Mouse (Mus musculus) forebrain, postnatal 0 days (tissue): ENCODE data around the gene Pa2g4. TPM values are rescaled to one million over a fixed set of nuclear protein-coding genes. Genes with fewer than 3 reads are reported as not detected.

Experiments used
- ATAC-seq: fragments of 200-750 bp; cut with Nextera tagmentation; 2 replicates; pipeline ENCODE4 v1.8.0; 2017; ENCODE audit warnings: mild to moderate bottlenecking, moderate library complexity
- DNase-seq: peaks from one replicate; pipeline ENCODE4 v3.0.0-alpha.2; 2015
- H3K27ac ChIP-seq: fragments of 300-500 bp; sonication (generic); 2 replicates; pipeline ENCODE4 v1.5.1; 2014; ENCODE audit warnings: low read depth, mild to moderate bottlenecking, antibody characterized with exemption, low read length, moderate library complexity, mixed read lengths
- H3K27me3 ChIP-seq: fragments of 300-500 bp; sonication (generic); 2 replicates; pipeline ENCODE4 v1.6.1; 2014; ENCODE audit warnings: mild to moderate bottlenecking, low read length, mixed read lengths; ENCODE audit not compliant: insufficient read depth
- H3K36me3 ChIP-seq: fragments of 300-500 bp; sonication (generic); 2 replicates; pipeline ENCODE4 v1.6.1; 2014; ENCODE audit warnings: mild to moderate bottlenecking, moderate library complexity; ENCODE audit not compliant: insufficient read depth
- H3K4me1 ChIP-seq: fragments of 300-500 bp; sonication (generic); 2 replicates; pipeline ENCODE4 v1.6.1; 2014; ENCODE audit warnings: antibody characterized with exemption; ENCODE audit not compliant: insufficient read depth
- H3K4me2 ChIP-seq: fragments of 300-500 bp; sonication (generic); 2 replicates; pipeline ENCODE4 v1.6.1; 2014; ENCODE audit warnings: low read depth, mild to moderate bottlenecking, moderate library complexity
- H3K4me3 ChIP-seq: fragments of 300-500 bp; sonication (generic); 2 replicates; pipeline ENCODE4 v1.5.1; 2014; ENCODE audit warnings: low read depth, low read length, mixed read lengths
- H3K9ac ChIP-seq: fragments of 300-500 bp; sonication (generic); 2 replicates; pipeline ENCODE4 v1.6.1; 2014; ENCODE audit warnings: mild to moderate bottlenecking
- H3K9me3 ChIP-seq: fragments of 300-500 bp; sonication (generic); 2 replicates; pipeline ENCODE4 v1.6.1; 2016; ENCODE audit warnings: low read length
- CTCF ChIP-seq: sonication (generic); IDR thresholded peaks from 2 replicates; pipeline ENCODE4 v1.5.1; 2016; ENCODE audit warnings: antibody characterized with exemption, control low read depth, low read depth
- WGBS: fragments of 180-500 bp; shearing (Covaris S2); extraction: QIAGEN DNeasy Blood & Tissue Kit; methylation state at CpG from one replicate; pipeline ENCODE4 v1.1.7; 2014; 5-methylcytosine and 5-hydroxymethylcytosine counted together
- polyA plus RNA-seq: library from polyadenylated mRNA; unstranded; fragments of >200 nt; fragmentation: Nextera tagmentation; extraction: Ambion mirVana; gene quantifications from 2 replicates; pipeline ENCODE4 v1.2.1, GENCODE M21; 2015
- total RNA-seq: library from RNA; depleted of rRNA; stranded (reverse); fragments of >200 nt; gene quantifications from 2 replicates; pipeline ENCODE4 v1.2.3, GENCODE M21; 2014

Gene Pa2g4
- total and polyA plus RNA-seq, 2 experiments from 2014 or later: 122 to 128 TPM

DNA sequence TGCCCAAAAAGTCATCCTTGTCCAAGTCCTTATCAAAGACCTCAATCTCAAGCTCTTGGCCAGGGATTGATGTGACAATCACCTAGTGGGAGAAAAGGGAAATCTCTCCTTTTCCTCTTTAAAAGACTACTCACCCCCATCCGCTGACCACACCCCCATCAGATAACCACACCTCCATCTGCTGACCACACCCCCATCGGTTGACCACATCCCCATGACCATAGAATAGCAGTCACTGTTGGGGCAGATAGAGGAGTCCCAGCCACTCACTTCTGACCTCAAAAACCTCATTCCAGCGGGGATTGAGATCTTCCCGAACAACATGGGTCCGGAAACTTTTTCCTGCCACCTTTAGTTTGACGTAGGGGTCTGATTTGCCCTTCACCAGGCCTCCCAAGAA is 49.1 kb downstream of the Pa2g4 start:
- TF ChIP-seq CTCF: no peak
- Histone ChIP-seq H3K4me1 (no peaks in the 10 kb centered on the region), H3K9me3 (no peaks in the 10 kb centered on the region), H3K4me2 (no peak overlapping the region), H3K4me3 (no peak overlapping the region), H3K36me3 (no peaks in the 10 kb centered on the region; the same call in 1 of the 2 replicates), H3K9ac (no peak overlapping the region), H3K27ac (no peak overlapping the region), H3K27me3 (no peaks in the 10 kb centered on the region)
- DNase-seq: no peak
- ATAC-seq: no peak
- 19% methylated on average over 6 of the region's 6 CpGs for WGBS

DNA sequence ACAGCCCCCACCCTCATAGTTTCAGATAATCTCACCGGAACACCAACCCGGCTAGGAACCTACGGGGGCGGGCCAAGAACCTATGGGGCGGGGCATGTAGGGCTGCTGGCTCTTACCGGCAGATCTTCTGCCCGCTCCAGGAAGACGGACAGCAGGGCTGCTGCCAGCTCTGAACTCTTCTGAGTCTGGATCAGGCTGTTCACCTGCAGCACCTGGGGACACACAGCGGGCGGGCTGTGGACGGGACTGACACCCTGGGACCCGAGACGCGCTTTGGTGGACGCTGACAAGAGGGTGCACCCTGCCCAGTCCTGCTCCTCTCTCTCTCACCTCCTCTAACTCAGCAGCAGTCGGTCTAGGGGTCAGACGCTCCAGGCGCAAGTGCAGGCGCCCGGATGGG is 49.8 kb downstream of the Pa2g4 start:
- ATAC-seq (no peak), DNase-seq (no peak)
- WGBS: 19% methylated on average over 20 of the region's 20 CpGs
- Histone ChIP-seq H3K9me3 (no peaks in the 10 kb centered on the region), H3K36me3 (no peaks in the 10 kb centered on the region; the same call in 1 of the 2 replicates), H3K4me3 (no peak overlapping the region), H3K9ac (no peak overlapping the region), H3K27me3 (no peaks in the 10 kb centered on the region), H3K27ac (no peak overlapping the region), H3K4me1 (no peaks in the 10 kb centered on the region), H3K4me2 (0 out of 2 replicates have a peak overlapping the region, but pooled peaks have one; percentile 8)
- no peak for TF ChIP-seq CTCF

DNA sequence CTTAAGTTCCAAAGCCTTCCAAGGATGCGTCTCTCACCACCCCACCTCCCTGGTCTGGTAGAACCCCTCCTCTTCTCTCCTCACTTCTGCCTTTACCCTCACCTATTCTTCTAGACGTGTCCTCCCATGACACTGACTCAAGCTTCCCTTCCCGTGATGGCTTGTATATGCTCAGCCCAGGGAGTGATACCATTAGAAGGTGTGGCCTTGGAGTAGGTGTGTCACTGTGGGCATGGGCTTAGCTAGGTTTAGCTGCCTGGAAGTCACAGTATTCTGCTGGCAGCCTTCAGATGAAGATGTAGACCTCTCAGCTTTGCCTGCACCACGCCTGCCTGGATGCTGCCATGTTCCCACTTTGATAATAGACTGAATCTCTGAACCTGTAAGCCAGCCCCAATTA is 50.7 kb downstream of the Pa2g4 start:
- 80% methylated on average over 4 of the region's 4 CpGs for WGBS
- Histone ChIP-seq H3K4me2 (no peak overlapping the region), H3K4me3 (no peak overlapping the region), H3K4me1 (no peaks in the 10 kb centered on the region), H3K9me3 (no peaks in the 10 kb centered on the region), H3K36me3 (peaks cover 8% of the 10 kb centered on the region), H3K9ac (no peak overlapping the region), H3K27ac (no peak overlapping the region), H3K27me3 (no peaks in the 10 kb centered on the region)
- ATAC-seq (no peak), DNase-seq (no peak)
- TF ChIP-seq CTCF: no peak

DNA sequence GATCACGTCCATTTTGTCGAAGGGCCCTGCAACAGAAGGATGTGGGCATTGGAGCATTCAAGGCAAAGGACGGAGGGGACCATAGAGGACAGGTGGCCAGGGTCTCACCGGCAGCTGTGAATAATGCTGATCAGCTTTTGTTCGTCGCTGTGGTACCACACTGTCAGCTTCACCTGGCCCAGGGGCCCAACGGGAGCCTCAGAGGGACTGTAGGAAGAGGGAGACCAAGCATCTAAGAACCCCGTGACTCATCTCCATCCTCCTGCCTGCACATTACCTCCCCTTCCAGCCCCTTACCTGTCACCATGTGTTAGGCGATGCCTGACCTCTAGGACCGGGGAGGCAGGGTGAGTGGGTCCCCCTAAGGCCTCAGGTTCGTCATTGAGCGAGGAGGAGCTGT is 54.0 kb downstream of the Pa2g4 start:
- ATAC-seq: no peak
- no peak overlapping the region for H3K9ac ChIP-seq
- 84% methylated on average over 12 of the region's 12 CpGs for WGBS
- H3K9me3 ChIP-seq: no peaks in the 10 kb centered on the region
- no peak overlapping the region for H3K27ac ChIP-seq
- peaks cover 19% of the 10 kb centered on the region for H3K36me3 ChIP-seq
- DNase-seq: no peak
- no peaks in the 10 kb centered on the region for H3K27me3 ChIP-seq
- no peak overlapping the region for H3K4me3 ChIP-seq
- no peak for TF ChIP-seq CTCF
- no peaks in the 10 kb centered on the region for H3K4me1 ChIP-seq
- H3K4me2 ChIP-seq: no peak overlapping the region

DNA sequence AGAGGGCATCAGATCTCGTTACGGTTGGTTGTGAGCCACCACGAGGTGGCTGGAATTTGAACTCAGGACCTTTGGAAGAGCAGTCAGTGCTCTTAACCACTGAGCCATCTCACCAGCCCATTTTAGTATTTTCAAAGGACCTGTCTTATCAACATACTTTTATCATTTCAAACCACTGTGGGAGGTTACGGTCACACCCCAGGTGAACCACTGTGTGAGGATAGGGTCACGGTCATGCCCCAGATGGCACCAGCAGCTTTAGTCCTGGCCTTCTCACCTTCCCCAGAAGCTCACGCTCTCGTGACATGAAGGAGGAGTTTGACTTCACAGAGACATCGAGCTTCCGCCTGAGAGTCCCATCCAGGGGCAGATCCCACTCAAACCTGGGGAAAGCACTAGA is 54.6 kb downstream of the Pa2g4 start:
- Histone ChIP-seq H3K4me1 (no peaks in the 10 kb centered on the region), H3K36me3 (peaks cover 19% of the 10 kb centered on the region), H3K9ac (no peak overlapping the region), H3K4me3 (no peak overlapping the region), H3K9me3 (no peaks in the 10 kb centered on the region), H3K27ac (no peak overlapping the region), H3K27me3 (no peaks in the 10 kb centered on the region), H3K4me2 (no peak overlapping the region)
- DNase-seq: no peak
- WGBS: 92% methylated on average over 9 of the region's 9 CpGs
- ATAC-seq: no peak
- no peak for TF ChIP-seq CTCF

DNA sequence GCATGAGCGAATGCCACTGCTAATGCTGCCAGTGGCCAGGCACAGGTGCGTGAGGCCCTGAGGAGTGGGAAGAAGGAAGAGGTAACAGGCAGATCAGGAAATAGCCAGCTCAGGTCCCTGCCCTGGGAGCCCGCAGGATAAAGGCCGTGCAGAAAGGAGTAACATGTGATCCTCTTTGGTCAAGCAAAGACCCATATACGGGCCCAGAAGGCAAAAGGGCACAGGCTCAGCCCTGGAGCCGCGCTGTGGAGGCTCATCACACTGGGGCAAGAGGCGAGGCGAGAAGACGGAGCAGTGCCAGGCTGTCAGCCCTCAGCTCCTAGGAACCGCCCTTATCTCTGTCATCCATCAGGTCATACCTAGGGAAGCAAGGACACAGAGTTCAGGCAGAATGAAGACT is 55.5 kb downstream of the Pa2g4 start:
- 90% methylated on average over 11 of the region's 11 CpGs for WGBS
- H3K4me3 ChIP-seq: no peak overlapping the region
- DNase-seq (no peak), ATAC-seq (no peak)
- peaks cover 19% of the 10 kb centered on the region for H3K36me3 ChIP-seq
- no peaks in the 10 kb centered on the region for H3K27me3 ChIP-seq
- H3K9ac ChIP-seq: no peak overlapping the region
- TF ChIP-seq CTCF: no peak
- no peak overlapping the region for H3K4me2 ChIP-seq
- no peak overlapping the region for H3K27ac ChIP-seq
- no peaks in the 10 kb centered on the region for H3K4me1 ChIP-seq
- no peaks in the 10 kb centered on the region for H3K9me3 ChIP-seq

DNA sequence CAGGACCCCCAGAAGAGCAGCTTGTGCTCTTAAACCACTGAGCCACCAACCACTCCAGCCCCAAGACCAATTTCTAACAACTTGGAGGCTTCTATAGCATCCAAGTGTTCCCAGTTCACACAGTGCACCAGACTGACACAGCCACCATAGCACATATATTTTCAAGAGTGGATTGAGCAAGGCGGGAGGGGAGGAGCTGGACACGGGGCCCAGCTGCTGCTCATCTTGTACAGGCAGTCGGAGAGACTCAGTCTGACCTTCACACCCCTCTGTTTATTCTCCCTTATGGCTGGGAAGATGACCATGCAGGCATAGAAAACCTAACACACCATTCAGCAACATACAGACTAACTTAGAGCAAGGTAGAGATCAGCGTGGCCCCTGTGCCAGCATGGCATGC is 56.0 kb downstream of the Pa2g4 start:
- no peak overlapping the region for H3K4me2 ChIP-seq
- no peak for DNase-seq
- WGBS: 87% methylated on average over 4 of the region's 4 CpGs
- H3K9ac ChIP-seq: no peak overlapping the region
- H3K36me3 ChIP-seq: peaks cover 19% of the 10 kb centered on the region; the same call in 1 of the 2 replicates
- H3K9me3 ChIP-seq: no peaks in the 10 kb centered on the region
- TF ChIP-seq CTCF: no peak
- no peak overlapping the region for H3K27ac ChIP-seq
- H3K27me3 ChIP-seq: no peaks in the 10 kb centered on the region
- H3K4me3 ChIP-seq: no peak overlapping the region
- H3K4me1 ChIP-seq: no peaks in the 10 kb centered on the region
- no peak for ATAC-seq

DNA sequence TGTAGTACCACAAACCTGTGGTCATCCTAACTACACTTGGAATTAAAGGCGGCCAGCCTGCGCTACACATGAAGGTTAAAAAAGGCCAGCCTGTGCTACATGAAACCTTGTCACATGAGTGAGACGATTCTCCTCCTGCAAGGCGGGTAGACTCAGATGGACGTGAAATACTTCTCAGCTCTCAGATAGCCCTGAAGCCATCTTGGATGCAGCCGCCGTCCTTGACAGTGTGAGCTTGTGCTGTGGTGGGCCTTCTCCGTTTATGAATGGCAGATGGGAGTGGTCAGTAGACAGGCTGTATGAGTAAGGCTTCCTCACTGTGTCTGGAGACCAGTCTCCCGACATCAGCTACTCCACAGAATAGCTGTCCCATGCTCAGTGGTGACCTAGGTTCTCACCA is 56.6 kb downstream of the Pa2g4 start:
- H3K9me3 ChIP-seq: no peaks in the 10 kb centered on the region
- ATAC-seq (no peak), DNase-seq (no peak)
- no peak overlapping the region for H3K9ac ChIP-seq
- peaks cover 19% of the 10 kb centered on the region; the same call in 1 of the 2 replicates for H3K36me3 ChIP-seq
- no peak overlapping the region for H3K27ac ChIP-seq
- H3K27me3 ChIP-seq: no peaks in the 10 kb centered on the region
- H3K4me3 ChIP-seq: no peak overlapping the region
- 92% methylated on average over 9 of the region's 9 CpGs for WGBS
- TF ChIP-seq CTCF: no peak
- no peak overlapping the region for H3K4me2 ChIP-seq
- H3K4me1 ChIP-seq: no peaks in the 10 kb centered on the region
